Mouse (Mus musculus) mature B cell (primary cell): ENCODE results near the gene Serpina1b.
"Not testable (repeated sequence)": the region's sequence is repeated elsewhere in the genome, so short reads cannot be mapped to it uniquely, and the experiment has no call there.

ENCODE experiments used
- in situ Hi-C: fragments of 300-500 bp; cut with MboI; formaldehyde crosslinking; loops from 2 replicates; pipeline ENCODE4 v1.14.3; 2019

The Serpina1b gene

DNA sequence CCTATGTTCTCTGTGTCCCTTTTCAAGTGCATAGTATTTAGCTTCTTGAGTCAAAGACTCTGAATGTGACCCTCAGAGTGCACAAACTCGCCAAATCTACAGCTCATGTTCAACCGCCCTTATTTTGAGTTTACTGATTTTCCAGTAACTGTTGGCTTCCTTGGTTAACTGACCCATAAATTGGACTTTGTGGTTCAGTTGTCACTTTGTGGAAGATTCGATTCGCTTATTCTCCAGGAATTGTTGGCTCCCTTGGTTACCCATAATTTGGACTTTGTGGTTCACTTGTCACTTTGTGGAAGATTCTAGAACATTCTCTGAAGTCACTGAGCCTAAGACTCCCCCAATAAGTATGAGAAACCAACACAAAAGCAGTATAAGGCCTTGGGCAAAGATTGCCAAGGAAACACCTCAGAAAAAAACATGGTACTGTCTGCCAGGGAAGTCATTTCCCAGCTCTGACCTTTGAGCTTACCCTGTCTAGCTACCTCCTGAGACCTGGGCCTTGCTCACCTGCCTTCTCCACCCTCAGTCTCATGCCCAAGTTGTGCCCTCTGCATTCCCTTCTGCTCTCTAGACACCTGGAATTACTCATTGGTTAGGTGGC is 129.9 kb downstream of the Serpina1b start:
- in situ Hi-C loops = no loop called here

DNA sequence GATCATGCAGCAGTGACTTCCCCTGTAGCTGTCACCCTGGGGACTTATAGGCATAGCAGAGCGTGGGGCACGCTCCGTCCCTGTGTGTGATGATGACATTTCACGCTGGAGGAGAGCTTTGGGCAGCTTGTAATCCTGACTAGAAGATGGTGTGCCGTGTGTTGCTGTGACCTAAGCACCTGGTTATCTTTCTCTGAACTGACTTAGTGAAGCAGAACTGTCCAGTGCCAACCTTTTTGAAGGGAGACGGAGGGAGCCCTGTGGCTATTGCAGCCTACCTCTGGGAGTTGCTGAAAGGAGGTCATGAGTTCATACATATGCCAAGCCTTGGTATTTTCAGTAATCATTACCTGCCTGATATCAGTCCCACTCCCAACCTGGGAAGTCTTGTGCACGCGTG is 134.7 kb downstream of the Serpina1b start, which contains the start of gene Serpina1f:
Gene Serpina1f, minus strand, starts transcription at position 101 of the 400 bp plus-strand sequence.
- in situ Hi-C loops = no loop called here

DNA sequence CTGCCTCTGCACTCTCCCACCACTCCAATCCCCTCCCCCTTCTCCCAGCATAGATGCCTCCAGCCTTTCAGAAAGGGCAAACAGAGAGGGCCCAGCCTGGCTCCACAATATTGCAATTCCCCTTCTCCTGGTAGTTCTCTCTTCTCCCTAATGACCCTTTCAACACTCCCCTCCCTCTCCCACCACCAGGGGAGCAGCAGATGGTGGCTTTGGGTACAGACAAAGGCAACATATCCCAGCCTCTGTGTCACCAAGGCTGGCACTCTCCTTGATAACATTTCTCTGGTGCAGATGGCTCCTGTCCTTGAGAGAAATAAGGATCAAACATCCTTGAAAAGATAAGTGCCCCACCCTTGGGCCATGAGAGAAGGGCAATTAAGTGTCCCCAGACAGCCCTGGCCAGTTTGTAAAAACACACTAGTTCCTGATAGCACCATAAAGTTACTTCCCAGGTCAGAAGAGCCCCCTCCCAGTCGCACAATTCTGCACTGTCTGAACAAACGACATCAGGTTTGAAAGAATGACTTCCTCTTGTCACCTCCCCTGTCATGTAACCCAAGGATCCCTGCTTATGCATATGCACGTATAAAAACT is 141.9 kb downstream of the Serpina1b start:
- in situ Hi-C loops = no loop called here

DNA sequence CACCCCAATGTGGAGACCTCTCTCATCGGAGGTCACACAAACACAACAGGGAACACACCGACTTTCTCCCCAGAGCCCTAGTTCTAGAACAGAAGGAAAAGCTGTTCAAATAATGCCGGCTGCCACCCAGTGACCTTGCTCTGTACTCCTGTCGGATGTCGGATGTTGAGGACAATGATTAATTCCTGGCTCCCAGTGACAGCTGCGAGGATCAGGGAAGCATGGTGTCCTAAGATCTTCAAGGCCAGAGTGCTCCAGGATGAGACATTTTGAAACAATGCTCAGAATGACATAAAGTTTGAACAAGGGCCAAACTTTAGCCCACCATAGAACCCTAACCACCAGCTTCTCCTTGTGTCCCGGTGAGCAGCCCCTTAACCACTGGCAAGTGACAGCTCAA is 143.2 kb downstream of the Serpina1b start:
- in situ Hi-C loops = no loop called here

DNA sequence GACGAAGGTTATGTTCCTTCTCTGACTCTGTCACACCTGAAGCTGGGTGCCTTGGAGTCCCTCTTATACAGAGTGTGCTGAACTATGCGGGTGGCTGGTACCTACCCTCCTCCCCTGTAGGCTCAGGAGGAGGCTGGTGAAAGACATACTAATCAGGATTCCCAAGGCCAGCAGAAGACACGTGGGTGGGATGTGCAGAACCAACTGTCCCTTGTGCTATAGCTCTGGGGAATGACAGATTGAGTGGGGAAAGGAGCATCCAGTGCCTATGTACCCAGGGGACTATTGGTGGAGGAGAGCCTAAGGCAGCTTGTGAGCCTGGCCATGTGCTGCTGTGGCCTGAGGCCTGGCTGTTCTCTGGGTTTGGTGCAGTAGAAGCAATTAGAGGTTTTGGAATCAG is 144.1 kb downstream of the Serpina1b start:
- in situ Hi-C loops = no loop called here

DNA sequence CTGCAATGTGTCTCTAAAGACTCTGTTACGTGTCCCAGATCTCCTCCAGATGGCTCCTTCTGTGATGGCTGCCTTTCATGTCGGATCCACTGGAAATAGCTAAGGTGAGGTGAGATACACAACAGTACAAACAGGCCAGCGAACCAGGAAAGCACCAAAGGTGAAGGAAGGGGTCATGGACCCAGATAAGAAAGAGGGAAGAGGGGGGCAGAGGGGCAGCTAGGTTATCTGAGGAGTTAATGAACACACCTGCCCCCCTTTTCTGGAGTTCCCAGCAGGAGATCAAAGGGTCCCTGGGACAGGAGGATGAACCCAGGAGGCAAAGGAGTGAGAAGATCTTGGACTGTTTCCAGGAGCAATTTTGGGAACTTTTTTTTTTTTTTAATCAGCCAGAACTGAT is 144.8 kb downstream of the Serpina1b start:
- in situ Hi-C loops = no loop called here

DNA sequence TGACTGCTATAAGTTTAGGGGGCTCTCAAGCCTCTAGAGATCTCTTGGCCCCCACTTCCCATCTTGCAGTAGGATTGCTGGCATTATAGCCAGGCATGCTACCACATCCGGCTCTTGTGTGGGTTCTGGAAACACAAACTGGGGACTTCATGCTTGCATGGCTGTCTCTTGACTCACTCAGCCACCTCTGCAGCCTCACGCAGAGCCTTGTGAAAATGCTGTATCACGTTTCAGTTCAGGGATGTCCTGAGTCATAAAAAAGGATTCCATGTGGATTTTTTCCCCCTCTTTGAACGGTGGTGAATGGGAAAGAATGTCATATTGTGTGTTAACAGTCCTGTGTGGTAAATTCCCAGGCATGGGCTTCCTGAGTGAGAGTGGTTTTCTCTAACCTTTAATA is 146.4 kb downstream of the Serpina1b start:
- in situ Hi-C loops = no loop called here

DNA sequence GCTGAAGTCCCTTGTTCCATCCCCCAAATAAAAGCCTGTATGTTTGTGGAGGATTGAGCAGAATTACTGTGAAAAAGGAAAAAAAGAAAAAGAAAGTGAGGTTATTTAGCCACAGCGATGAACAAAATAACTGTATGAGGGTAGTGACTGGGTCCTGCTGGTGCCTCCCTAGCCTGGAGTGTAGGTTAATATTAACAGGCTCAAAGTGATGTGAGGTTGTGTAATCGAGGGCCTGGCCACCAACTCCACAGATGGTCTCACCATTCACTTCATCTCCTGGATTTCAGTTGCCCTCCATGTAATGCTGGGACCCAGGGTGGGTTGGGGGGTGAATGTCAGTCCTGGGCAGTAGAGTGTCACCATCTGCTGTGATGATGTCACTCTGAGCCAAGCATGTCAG is 148.4 kb downstream of the Serpina1b start:
- in situ Hi-C loops = no loop called here

DNA sequence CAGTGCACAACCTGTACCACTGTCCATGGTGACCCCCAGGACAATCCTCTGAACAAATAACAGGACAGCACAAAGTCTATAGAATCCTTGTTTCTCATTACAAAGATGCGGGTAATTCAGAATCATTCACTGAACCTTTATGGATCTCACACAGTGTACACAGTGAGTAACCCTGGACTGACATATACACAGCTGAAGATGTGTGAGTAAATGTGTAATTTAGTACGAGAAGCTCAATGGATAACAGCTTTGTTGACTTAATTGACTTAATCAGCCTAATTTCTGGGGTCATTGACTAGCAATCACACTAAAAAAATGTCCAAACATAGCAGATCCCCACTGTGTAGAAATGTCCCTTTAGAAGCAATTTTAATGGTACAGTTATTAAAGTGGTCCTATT is 149.0 kb downstream of the Serpina1b start:
- in situ Hi-C loops = no loop called here

DNA sequence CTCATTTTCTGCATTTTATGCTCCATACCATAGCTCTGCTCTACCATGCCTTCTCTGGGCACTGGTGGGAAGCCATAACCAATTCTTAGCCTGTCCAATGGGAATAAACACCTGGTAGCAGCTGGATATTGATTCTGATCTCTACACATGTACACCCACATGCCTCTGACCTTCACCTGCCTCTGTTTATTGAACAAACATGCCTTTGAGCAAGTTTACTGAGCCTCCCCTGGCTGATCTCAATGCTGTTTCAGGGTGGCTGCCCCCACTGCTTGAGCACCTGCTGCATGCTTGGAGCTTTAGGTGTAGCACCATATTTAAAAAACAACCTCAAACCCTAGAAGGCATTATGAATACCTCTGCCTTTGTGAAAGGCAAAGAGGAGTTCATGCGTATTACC is 150.3 kb downstream of the Serpina1b start:
- in situ Hi-C loops = not testable (repeated sequence)
